Mouse (Mus musculus) megakaryocyte, embryonic 14.5 days (primary cell): ENCODE measurements at regions not wholly inside any gene's neighbourhood (a gene's known extent, or its start where the extent isn't known, plus 50 kb on each side); places are given as distances from the start of the nearest gene placed in this dataset.

Experiments used
- FLI1 ChIP-seq: IDR thresholded peaks from 2 replicates; pipeline ENCODE4 v1.6.1; 2012; ENCODE audit warnings: low read length, inconsistent platforms, mixed read lengths
- GATA1 ChIP-seq: IDR thresholded peaks from 3 replicates; pipeline ENCODE4 v1.6.1; 2012; ENCODE audit warnings: mixed read lengths, low read length, inconsistent platforms, borderline replicate concordance

DNA sequence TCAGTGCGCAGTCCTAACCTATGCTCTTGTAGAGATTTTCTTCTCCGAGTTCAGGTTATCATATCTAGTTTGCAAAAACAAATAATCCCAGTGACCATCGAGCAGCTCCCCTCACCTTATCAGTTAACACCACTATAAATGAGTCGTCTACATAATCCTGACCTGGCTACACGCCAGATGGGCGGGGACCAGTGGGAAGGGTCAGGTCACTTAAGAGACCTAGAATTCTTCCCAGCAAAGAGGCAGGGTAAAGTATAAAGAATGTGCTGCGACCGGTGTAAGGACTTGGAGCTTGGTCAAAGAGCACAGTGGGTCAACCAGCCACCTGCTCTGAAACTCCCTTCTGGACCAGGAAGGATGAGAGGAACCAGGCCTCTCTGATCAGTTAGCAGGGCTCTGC is 102.0 kb upstream of the 1700020N01Rik start:
- TF ChIP-seq GATA1 = no peak
- no peak for TF ChIP-seq FLI1
